Mouse (Mus musculus): ENCODE measurements at regions not wholly inside any gene's neighbourhood (a gene's known extent, or its start where the extent isn't known, plus 50 kb on each side); places are given as distances from the start of the nearest gene placed in this dataset.
A peak's percentile ranks its signal among the peaks of the same experiment; 100 is the strongest.

DNA sequence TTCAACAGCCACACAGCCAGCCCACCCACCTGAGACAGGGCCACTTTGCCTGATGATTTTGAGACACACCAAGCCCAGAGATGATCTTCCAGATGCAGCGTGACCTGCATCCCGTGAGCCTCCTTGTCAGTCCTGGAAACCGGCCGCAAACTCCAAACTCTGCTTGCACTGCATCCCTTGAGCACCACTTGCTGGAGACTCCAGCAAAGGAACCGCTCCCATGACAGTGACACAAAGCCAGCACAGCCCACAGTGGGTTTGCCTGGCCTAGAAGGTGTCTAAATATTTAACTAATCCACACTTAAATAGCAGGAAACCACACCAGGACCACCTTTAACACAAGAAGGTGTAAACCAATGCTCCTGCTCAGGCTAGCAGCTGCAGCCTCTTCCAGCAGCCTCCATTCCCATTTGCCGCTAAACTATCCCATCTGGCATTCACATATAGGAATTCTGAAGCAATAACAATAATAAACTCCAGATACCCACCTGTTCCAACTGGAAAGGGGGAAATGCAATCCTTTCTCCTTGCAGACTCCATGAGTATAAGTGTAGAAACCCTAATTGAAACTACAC is 106.2 kb upstream of the Kdm8 start:
- Histone ChIP-seq H3K4me1 (ENCODE audit: control insufficient read depth, insufficient read depth, low read length) (no peaks in the 10 kb centered on the region), H3K4me3 (ENCODE audit: insufficient read depth, low read length) (no peak overlapping the region), H3K27ac (ENCODE audit: insufficient read depth, low read length) (no peak overlapping the region)
- TF ChIP-seq CTCF (IDR thresholded peaks at IDR 0.05; ENCODE audit: extremely low read depth, insufficient read depth, low read length) = no peak
- no peak for TF ChIP-seq POLR2A (IDR thresholded peaks at IDR 0.05; ENCODE audit: extremely low read depth, insufficient read depth, low read length)

DNA sequence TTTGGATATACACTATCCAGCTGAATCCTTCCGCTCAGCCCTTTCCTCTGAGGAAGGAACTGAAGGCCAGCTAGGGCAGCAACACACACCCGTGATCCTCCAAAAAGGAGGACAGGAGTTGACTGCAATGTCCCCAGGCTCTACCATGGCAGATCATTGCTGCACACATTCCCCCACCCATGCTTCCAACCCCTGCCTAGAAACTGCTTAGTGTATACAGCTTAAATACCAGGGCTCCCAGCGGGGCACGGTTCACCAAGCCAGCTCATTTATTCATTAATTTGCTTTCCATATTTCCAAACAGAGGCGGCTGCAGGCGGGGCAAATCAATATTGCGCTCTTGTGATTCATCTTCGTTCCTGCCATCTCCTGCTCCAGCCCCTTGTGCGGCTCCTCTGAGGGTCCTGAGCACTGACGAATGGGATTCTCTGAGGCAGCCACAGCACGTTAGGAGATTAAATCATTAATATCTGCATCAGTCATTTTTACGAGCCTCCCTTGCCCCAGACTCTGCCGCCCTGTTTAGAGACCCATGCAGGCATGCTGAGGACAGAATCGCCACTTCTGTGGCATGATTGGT is 104.1 kb upstream of the Kdm8 start:
- Histone ChIP-seq H3K27ac (ENCODE audit: insufficient read depth, low read length) (no peak overlapping the region), H3K4me1 (ENCODE audit: control insufficient read depth, insufficient read depth, low read length) (no peaks in the 10 kb centered on the region), H3K4me3 (ENCODE audit: insufficient read depth, low read length) (no peak overlapping the region)
- TF ChIP-seq CTCF (IDR thresholded peaks at IDR 0.05; ENCODE audit: extremely low read depth, insufficient read depth, low read length) (no peak), POLR2A (IDR thresholded peaks at IDR 0.05; ENCODE audit: extremely low read depth, insufficient read depth, low read length) (no peak)

DNA sequence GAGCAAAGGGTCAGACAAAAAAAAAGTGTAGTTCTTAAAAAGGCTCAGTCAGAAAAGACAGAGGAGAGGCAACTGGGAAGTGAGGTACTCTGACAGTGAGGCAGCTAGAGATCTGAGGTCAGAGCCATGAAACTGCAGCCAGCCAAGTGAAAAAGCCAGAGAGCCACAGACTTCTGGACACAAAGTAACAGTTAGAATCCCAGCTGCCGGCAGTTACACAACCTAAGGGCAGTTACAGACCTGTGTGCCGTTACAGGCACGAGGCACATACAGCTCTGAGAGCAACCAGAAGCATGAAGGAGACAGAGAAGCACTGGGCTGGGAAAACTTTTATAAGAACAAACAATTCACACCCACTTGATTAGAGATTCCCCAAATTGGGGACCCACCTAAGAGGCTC is 94.9 kb upstream of the Kdm8 start:
- no peak overlapping the region for H3K4me3 ChIP-seq (ENCODE audit: insufficient read depth, low read length)
- H3K4me1 ChIP-seq (ENCODE audit: control insufficient read depth, insufficient read depth, low read length) = no peaks in the 10 kb centered on the region
- H3K27ac ChIP-seq (ENCODE audit: insufficient read depth, low read length) = no peak overlapping the region
- TF ChIP-seq POLR2A (IDR thresholded peaks at IDR 0.05; ENCODE audit: extremely low read depth, insufficient read depth, low read length) (no peak), CTCF (IDR thresholded peaks at IDR 0.05; ENCODE audit: extremely low read depth, insufficient read depth, low read length) (no peak)

DNA sequence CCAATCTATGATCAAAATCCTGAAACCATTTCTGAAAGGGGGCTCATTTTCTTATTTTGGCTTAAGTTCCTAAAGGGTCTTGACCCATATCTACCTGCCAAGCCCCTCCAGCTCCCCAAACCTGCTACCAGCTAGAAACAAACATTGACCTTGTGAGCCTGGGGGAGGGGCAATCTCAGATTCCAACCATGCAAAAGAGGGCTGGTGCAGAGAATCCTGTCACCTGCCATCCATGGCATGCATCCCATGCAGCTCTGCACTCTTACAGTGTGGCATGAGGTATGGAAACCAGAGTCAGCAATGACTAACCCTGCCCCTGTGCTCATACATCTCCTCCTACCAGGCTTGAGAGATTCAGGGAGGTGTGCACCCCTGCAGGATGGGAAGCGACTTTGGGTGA is 90.3 kb upstream of the Kdm8 start:
- TF ChIP-seq CTCF (IDR thresholded peaks at IDR 0.05; ENCODE audit: extremely low read depth, insufficient read depth, low read length) (no peak), POLR2A (IDR thresholded peaks at IDR 0.05; ENCODE audit: extremely low read depth, insufficient read depth, low read length) (no peak)
- H3K4me1 ChIP-seq (ENCODE audit: control insufficient read depth, insufficient read depth, low read length) = peaks cover 4% of the 10 kb centered on the region
- H3K27ac ChIP-seq (ENCODE audit: insufficient read depth, low read length) = no peak overlapping the region
- no peak overlapping the region for H3K4me3 ChIP-seq (ENCODE audit: insufficient read depth, low read length)

DNA sequence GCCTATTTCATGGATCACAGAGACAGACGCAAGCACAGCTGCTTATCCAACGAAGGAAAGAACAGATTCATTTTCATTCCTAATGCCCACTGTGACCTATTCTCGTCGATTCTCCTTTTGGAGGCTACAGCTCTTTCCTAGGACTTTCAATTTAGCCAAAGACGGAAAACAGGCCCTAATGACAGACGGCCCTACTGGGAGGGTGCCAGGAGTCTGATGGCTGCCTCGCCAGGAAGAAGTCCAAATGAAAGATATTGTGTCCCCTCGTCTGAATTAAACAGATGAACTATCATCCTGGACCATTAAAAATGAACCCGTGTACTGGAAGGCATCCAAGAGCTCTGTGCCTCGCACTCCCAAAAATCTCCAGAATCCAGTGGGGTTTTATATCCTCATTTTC is 89.5 kb upstream of the Kdm8 start:
- TF ChIP-seq POLR2A (IDR thresholded peaks at IDR 0.05; ENCODE audit: extremely low read depth, insufficient read depth, low read length) (no peak), CTCF (IDR thresholded peaks at IDR 0.05; ENCODE audit: extremely low read depth, insufficient read depth, low read length) (no peak)
- H3K4me3 ChIP-seq (ENCODE audit: insufficient read depth, low read length) = no peak overlapping the region
- H3K27ac ChIP-seq (ENCODE audit: insufficient read depth, low read length) = no peak overlapping the region
- peaks cover 4% of the 10 kb centered on the region for H3K4me1 ChIP-seq (ENCODE audit: control insufficient read depth, insufficient read depth, low read length)

DNA sequence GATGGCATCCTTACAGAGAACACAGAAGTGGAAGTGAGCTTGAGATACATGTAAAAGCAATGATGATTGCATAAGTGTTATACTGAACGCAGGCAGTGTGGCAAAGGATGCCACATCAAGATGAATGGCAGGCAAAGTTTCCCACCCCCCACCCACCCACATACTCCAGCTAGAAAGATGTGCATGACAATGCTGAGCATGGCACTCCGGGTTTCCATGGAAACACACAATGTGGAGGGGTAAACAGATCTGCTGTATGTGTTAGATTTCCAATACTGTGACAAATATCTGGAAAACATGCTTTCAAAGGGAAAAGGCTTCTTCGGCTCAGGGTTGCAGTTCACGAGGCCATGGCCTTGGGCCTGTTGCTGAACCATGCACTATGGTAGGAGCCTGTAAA is 86.5 kb upstream of the Kdm8 start:
- H3K4me3 ChIP-seq (ENCODE audit: insufficient read depth, low read length) = no peak overlapping the region
- TF ChIP-seq POLR2A (IDR thresholded peaks at IDR 0.05; ENCODE audit: extremely low read depth, insufficient read depth, low read length) = no peak
- no peak for TF ChIP-seq CTCF (IDR thresholded peaks at IDR 0.05; ENCODE audit: extremely low read depth, insufficient read depth, low read length)
- no peak overlapping the region for H3K27ac ChIP-seq (ENCODE audit: insufficient read depth, low read length)
- H3K4me1 ChIP-seq (ENCODE audit: control insufficient read depth, insufficient read depth, low read length) = peaks cover 4% of the 10 kb centered on the region

DNA sequence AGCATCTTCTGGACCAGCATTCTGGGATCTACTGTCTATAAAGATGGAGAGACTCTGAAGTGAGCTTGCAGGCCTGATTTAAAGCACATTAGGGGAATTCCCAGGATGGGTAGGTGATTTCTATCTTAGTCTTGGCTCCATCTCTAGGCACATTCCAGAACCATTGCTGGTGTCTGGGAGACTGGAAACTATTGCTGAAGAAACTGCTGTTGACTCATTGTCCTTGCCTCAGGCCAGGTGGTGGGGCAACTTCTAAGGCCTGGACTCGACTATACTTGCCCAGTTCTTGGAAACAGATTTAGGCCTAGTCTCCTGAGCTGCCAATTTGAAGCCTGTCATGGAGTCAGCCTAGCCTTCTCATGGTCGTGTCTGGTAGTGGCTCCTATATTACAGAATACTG is 61.5 kb upstream of the Kdm8 start:
- Histone ChIP-seq H3K4me3 (ENCODE audit: insufficient read depth, low read length) (no peak overlapping the region), H3K4me1 (ENCODE audit: control insufficient read depth, insufficient read depth, low read length) (no peaks in the 10 kb centered on the region), H3K27ac (ENCODE audit: insufficient read depth, low read length) (no peak overlapping the region)
- TF ChIP-seq CTCF (IDR thresholded peaks at IDR 0.05; ENCODE audit: extremely low read depth, insufficient read depth, low read length) (no peak), POLR2A (IDR thresholded peaks at IDR 0.05; ENCODE audit: extremely low read depth, insufficient read depth, low read length) (no peak)

DNA sequence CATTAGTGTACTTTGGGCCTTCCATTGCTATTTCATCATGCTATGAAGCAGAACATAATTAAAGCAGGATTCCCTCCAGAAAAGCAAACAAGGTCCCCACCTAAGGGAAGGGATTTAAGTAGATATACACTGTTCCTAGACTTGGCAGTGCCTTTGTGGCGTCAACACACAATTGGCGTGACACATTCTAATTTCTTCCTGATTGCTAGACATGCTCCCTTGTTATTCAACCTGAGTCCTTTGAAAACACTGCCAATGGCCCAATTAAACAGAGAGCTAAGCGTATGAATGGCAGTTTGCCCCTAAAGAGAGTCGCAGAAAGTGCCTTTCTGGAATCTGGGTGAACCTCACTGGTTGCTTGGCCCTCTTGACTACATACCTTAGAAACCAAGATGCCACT is 60.3 kb upstream of the Kdm8 start:
- Histone ChIP-seq H3K4me1 (ENCODE audit: control insufficient read depth, insufficient read depth, low read length) (no peaks in the 10 kb centered on the region), H3K27ac (ENCODE audit: insufficient read depth, low read length) (no peak overlapping the region), H3K4me3 (ENCODE audit: insufficient read depth, low read length) (no peak overlapping the region)
- TF ChIP-seq POLR2A (IDR thresholded peaks at IDR 0.05; ENCODE audit: extremely low read depth, insufficient read depth, low read length) (no peak), CTCF (IDR thresholded peaks at IDR 0.05; ENCODE audit: extremely low read depth, insufficient read depth, low read length) (no peak)

DNA sequence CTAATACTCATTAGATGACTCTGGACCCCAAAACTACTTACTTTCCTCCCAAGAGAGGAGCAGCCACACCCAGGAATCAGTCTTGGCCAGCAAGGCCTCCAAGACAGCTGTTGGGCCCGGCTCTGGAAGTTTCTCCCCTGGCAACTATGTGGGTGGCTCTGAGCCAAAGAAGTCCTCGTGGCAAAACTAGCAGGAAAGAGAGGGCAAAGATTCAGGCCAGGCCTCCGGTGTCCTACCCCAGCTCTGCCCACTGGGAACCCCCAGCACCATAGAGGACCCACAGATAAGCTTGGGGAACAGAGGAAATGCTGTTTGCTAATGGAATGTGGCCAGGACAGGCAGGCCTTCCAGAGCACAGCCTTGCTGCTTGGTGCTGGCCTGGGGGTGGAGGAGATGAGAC is 51.9 kb upstream of the Kdm8 start:
- no peaks in the 10 kb centered on the region for H3K4me1 ChIP-seq (ENCODE audit: control insufficient read depth, insufficient read depth, low read length)
- H3K27ac ChIP-seq (ENCODE audit: insufficient read depth, low read length) = no peak overlapping the region
- no peak overlapping the region; the same call in 1 of the 2 replicates for H3K4me3 ChIP-seq (ENCODE audit: insufficient read depth, low read length)
- TF ChIP-seq POLR2A (IDR thresholded peaks at IDR 0.05; ENCODE audit: extremely low read depth, insufficient read depth, low read length) (no peak), CTCF (IDR thresholded peaks at IDR 0.05; ENCODE audit: extremely low read depth, insufficient read depth, low read length) (no peak)

DNA sequence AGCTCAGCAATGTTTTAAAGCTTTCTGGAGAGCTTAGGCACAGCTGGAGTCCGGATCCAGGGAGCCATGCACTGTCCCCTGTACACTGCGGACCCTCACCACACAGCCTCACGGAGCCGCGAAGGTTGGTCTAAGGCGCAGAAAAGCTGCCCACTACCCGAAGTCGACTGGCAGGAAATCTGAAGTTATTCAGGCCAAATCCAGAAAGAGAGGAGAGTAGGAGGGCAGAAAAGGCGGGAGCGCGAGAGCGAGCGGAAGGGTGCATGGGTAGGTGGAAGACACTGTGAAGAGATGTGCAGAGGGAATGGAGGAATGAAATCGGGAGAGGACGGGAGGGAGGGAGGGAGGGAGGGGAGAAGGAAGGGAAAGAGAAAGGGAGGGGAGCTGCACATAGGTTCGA is 51.2 kb upstream of the Kdm8 start:
- TF ChIP-seq POLR2A (IDR thresholded peaks at IDR 0.05; ENCODE audit: extremely low read depth, insufficient read depth, low read length) (no peak), CTCF (IDR thresholded peaks at IDR 0.05; ENCODE audit: extremely low read depth, insufficient read depth, low read length) (no peak)
- no peaks in the 10 kb centered on the region for H3K4me1 ChIP-seq (ENCODE audit: control insufficient read depth, insufficient read depth, low read length)
- H3K27ac ChIP-seq (ENCODE audit: insufficient read depth, low read length) = no peak overlapping the region
- peak overlapping the region; percentile 30 for H3K4me3 ChIP-seq (ENCODE audit: insufficient read depth, low read length)

Measured in cortical plate, adult 2 months (tissue).